8 mouse cellular contexts compared by ENCODE assay signal in genomic region chr4:148715396-148715795, GRCm38 (mm10).
A peak's percentile ranks its signal among the peaks of the same experiment; 100 is the strongest.
DNase-seq lines count a peak whose midpoint lies in the region; TF ChIP-seq lines count a peak whose summit lies in the region.
"Had no signal": no experiment of that assay in that cellular context is flagged by ENCODE, and none has a peak within 500 bp of the region (broad histone marks: within the 10 kb centered on the region; RNA-seq: fewer than 3 reads in every experiment).

No protein-coding gene starts in this region.

- TF ChIP-seq CTCF in layer of hippocampus, adult 2 months (conservative IDR thresholded peaks at IDR 0.05) = peak; percentile 40
- TF ChIP-seq CTCF in cortical plate, adult 2 months (IDR thresholded peaks at IDR 0.05; ENCODE audit: extremely low read depth, insufficient read depth, low read length) = peak; percentile 35

- no peak overlapping the region for H3K4me3 ChIP-seq in layer of hippocampus, adult 2 months
- H3K4me3 ChIP-seq in cortical plate, adult 2 months (ENCODE audit: insufficient read depth, low read length) = no peak overlapping the region

- no peaks in the 10 kb centered on the region for H3K4me1 ChIP-seq in cortical plate, adult 2 months (ENCODE audit: control insufficient read depth, insufficient read depth, low read length)

- DNase-seq in layer of hippocampus, adult 2 months (ENCODE audit: low spot score in 2 of 2) = no peak
- DNase-seq in layer of hippocampus, postnatal 14 days (ENCODE audit: low spot score in 2 of 2) = no peak
- peak; percentile 72 for DNase-seq in ES-CJ7 (ENCODE audit: low read depth, low spot score)
- peak; percentile 23 for DNase-seq in lung, postnatal 25 days (ENCODE audit: low spot score)
- no peak for DNase-seq in frontal cortex, postnatal 25 days (ENCODE audit: low spot score in 2 of 2)
- DNase-seq in spleen, postnatal 14 days (ENCODE audit: low spot score in 2 of 2) = no peak
- DNase-seq: gastrocnemius, postnatal 14 days had no signal

- TF ChIP-seq POLR2A in cortical plate, adult 2 months (IDR thresholded peaks at IDR 0.05; ENCODE audit: extremely low read depth, insufficient read depth, low read length) = no peak

- no peak overlapping the region for H3K27ac ChIP-seq in layer of hippocampus, adult 2 months
- no peak overlapping the region for H3K27ac ChIP-seq in cortical plate, adult 2 months (ENCODE audit: insufficient read depth, low read length)

Comparison
In these comparisons a context has a peak if more than half of its experiments do, and no peak if none do; other contexts are left out.
1. DNase-seq: peak in ES-CJ7 (single experiment) and lung, postnatal 25 days (single experiment); none in layer of hippocampus, adult 2 months (0 of 2), layer of hippocampus, postnatal 14 days (0 of 2), frontal cortex, postnatal 25 days (0 of 2) and spleen, postnatal 14 days (0 of 2).